Mouse (Mus musculus) T-helper 2 cell (primary cell): ENCODE measurements at regions not wholly inside any gene's neighbourhood (a gene's known extent, or its start where the extent isn't known, plus 50 kb on each side); places are given as distances from the start of the nearest gene placed in this dataset.
"Not testable (repeated sequence)": the region's sequence is repeated elsewhere in the genome, so short reads cannot be mapped to it uniquely, and the experiment has no call there.

Experiments
- in situ Hi-C: fragments of 300-600 bp; cut with MboI, MseI; formaldehyde crosslinking; loops from one replicate; pipeline ENCODE4 v1.15.1; 2025; ENCODE audit warnings: high pct_unique_total_duplicates

DNA sequence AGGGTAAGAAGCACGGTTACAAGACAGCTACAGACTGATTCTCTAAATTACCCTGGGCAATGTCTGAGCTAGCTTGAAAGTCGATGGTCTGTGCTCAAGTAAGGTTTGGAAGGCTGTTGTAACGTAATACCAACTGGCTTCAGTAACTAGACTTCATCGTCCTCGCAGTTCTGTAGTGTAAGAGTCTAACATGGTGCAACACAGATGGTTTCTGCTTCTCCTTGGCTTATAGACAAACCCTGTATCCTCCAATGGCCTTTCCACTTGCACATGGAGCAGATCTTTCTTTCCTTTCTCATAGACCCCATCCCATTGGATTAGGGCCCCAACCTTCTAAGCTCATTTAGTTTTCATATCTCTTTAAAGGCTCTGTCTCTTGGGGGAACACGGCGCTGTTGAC lies 160.7 kb downstream of the Enc1 start:
- in situ Hi-C loops = no loop called here

DNA sequence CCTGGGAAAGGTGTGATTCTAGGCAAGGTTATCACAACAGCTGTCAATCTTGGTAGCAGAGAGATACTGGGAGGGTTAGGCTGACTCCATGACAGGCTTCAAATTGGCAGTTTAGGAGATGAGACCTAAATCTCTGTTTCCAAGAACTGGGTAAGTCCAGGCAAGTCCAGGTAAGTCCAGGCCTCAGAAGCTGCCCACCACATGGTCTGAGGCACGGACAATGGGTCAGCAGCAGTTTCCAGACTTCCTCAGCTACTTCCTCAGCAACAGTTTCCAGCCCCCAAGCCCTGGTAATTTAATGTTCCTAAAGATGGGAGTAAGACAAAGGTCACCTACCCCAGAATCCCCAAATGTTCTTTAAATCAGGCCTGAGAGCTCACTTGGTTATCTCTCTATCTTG lies 157.1 kb downstream of the Enc1 start:
- in situ Hi-C loops = no loop called here

DNA sequence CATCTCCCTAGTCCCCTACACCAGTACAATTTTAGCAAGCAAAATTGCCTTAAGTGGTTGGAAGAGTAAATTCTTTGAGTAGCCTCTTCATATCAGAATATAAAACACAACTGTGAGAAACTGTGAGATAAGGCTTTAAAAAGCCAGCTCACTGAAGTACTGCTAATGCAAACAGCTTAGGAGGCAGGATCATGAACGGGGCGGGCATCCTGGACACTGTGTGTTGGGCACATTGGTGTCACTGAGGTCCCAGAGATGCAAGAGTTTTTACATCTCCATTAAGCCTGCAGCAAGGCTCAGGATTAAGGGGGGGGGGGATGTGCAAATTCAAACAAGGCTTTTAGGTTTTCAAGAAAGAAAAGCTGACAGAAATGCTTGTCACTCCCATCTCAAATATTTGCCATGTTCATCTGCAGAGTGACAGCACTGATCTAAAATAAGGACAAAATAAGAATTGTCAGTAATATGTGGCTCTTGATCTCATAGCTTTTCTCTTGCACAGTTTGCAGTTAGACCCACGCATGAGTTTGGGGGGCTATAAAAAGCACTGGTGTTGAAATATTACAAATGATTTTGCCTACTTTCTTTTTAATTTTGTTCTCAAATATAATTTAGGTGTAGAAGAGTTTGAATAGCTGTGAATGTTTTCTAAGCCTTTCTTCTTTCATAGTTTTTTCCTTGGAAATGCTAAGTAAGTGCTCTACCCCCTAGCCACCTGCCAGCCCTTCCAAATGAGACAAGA lies 156.2 kb downstream of the Enc1 start:
- in situ Hi-C loops = no loop called here

DNA sequence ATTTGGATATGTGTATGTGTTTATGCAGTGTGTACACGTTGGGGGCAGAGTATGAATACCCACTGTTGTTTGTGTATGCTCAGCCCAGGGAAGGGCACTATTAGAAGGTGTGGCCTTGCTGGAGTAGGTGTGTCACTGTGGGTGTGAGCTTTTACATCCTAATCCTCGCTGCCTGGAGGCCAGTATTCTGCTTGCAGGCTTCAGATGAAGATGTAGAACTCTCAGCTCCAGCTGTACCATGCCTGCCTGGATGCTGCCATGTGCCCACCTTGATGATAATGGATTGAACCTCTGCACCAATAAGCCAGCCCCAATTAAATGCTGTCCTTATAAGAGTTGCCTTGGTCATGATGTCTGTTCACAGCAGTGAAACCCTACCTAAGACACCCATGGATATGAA lies 155.4 kb downstream of the Enc1 start:
- in situ Hi-C loops = not testable (repeated sequence)

DNA sequence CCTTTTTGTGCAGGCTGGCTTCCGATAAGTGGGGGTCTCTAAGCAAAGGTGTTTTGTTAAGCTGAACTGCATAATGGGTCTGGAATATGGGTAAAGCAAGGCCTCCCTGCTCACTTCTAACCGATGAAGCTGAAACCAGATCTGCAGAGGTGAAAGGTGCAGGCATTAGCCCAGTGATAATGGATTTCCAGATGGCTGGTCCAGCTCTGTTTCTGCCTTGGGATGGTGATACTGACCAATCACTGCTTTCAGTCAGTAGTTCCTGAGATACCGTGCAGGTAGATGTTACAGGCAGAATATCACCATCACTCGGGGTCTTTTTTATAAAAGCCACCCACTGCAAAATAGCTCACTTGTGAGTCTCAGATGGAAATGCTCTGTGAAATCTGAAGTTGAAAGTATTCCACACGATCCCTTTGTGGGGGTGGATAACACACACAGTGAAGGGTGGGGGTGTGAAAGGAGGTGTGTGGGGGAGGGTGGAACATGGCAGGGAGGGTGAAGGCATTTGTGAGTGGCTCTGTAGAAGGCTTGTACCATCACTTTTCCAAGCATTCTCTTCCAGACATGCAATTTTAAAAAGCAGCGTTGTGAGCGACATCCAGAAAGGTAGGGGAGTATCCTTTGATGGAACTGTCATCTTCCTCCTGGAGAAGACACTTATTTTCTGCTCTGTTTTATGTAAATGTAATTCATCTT lies 154.0 kb downstream of the Enc1 start:
- in situ Hi-C loops = no loop called here

DNA sequence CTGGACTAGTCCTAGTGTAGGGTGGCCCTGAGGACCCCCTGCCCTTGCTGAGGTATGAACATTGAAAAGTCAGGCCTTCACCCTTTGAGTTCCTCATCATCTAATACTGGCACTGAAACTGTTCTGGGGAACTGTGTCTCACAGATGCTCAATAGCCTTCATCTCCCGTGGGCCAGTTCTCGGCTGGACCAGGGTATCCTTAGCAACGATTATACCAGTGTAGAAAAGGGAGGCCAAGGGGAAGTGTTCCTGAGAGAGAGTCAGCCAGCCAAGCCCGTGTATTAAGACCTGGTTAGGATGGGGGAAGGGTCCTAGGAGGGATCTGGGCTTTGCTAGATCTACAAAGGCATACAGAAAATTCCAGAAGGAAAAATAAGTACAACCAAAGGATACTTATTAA lies 153.2 kb downstream of the Enc1 start:
- in situ Hi-C loops = no loop called here

DNA sequence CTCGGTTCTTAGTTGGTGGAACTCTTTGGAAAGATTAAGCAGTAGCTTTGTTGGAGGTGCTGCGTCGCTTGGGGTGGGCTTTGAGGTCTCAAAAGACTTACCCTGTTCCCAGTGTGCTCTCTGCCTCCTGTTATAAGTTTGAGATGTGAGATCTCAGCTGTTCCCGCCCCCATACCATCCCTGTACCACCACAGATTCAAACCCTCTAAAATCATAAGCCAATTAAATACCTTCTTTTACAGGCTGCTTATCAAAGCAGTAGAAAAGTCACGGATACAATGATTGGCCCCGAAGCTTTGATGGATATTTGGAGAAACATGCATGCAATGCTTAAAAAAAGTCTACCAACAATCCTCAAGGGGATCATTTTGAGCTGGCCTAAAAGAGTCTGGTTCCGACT lies 152.6 kb downstream of the Enc1 start:
- in situ Hi-C loops = no loop called here

DNA sequence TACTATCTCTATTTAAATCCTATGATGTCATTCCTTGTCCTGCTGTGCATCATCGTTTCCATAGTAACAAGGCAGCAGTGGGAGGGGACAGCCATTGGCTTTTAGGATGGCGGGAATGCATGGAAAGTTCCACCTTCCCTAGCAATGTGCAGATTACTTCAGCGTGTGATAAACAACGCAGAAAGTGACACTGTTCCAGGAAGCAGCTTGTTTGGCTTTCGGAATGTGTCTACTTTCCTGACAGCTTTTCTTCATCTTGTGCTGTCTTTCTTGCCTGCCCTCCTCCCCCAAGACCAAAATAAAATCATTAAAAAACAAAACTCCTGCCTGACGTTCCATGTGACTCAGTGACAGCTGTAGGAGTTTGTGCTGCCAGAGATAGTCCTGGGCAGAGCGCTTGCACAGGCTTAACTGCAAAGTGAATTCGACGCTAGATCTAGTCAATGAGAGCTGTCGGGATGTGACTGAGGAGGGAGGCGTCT lies 149.6 kb downstream of the Enc1 start:
- in situ Hi-C loops = no loop called here

DNA sequence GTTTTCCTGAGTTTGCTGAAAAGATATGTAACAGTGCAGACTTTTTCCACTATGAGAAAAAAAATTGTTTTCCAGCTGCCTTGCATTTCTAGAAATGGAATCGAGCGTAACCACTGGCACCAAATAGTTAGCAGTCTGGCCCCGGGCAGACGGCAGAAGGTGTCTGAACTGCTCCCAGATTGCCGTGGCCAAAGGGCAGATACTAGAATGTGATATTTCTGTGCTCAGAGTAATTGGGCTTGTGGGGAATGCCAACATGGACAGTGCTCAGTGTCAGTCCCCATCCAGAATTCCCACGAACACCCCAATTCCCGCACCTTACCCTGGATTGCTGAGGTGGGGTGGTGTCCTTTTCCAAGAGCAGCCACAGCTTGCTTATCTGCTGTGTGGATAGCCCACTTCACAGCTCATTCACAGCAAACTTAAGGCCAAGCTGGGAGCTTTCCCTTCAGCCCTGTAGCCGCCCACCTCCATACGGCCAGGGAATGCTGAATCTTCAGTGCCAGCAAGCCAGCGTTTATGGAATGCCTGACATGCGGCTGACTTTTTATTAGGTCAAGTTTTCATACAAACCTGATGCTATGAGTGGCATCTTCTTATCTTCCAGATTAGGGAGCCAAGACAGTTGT lies 148.1 kb downstream of the Enc1 start:
- in situ Hi-C loops = no loop called here

DNA sequence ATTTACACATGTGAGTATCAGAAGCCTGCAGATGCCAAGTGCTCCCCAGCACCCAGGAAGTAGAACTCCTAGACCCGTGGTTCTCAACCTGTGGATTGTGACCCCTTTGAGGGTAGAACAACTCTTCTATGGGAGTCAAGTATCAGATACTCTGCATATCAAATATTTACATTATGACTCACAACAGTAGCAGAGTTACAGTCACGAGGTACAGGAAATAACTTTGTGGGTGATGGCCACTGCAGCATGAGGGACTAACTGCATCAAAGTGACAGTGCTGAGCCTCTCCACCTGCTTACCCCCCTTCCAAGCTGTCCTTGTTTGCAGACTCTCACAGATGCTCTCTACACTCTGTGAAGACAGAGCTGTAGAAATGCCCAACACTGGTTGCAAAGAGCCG lies 145.6 kb downstream of the Enc1 start:
- in situ Hi-C loops = no loop called here

DNA sequence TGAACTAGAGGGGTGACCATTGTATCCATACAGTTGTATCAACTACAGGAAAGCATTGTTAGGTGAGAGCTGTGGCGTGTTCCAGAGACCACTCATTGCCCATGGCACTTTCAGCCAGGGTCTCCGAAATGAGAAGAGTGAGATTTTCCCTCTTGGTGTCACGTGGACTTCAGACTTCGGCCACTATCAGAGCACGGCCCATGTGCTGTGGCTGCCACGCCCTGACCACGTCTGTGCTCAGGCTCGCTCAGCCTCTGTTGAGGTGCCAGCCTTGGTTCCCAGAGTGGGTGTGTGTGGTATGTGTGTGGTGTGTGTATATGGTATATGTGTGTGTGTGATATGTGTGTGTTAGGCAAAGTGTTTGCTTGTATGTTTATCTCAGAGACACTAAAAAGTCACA lies 144.6 kb downstream of the Enc1 start:
- in situ Hi-C loops = no loop called here

DNA sequence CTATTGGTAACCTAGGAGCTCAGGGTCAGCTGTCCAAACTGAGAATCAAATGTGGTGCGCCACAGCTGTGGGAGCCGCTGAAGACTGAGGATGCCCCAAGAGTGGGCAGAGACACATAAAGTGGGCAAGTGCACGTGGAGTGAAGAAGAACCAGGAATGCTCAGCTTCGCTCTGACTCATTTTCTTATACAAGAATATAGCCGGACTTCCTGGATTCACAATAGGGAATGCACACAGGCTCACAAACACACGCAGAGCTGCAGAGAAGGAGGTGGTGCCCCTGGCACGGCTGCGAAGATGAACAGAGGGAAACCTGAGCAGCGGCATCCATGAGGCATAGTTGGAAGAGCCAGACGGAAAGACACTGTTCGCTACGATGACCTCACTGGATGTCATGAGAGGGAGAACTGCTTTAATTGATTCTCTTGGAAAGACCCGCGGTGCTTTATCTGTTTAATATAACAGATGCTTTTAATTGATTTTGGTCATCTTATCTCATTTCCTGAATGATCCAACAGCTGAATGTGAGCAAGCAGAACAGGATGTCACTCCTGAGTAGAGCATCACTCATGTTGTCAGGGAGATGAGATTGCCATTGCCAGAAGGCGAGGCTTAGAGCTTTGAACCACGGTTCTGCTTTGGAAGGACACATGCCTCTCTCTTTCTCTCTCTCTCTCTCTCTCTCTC lies 143.3 kb downstream of the Enc1 start:
- in situ Hi-C loops = no loop called here

DNA sequence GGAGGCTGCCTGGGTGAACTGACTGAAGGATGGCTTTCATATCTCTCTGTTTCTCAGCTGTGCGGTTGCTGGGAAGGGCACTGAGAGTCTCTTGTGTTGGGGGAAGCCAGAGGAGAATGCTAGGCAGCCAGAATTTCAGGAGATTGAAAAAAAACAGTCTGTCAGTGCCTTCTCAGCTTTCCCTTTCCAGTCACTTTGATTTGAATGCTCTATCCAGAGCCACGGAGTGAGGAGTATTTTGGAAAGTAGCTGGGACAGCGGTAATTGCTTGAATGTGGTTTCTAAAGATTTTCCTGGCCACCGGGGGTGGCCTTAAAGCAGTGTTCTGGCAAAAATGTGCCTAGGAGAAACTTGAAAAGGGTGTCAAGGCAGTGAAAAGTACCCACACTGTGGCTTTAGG lies 142.4 kb downstream of the Enc1 start:
- in situ Hi-C loops = no loop called here

DNA sequence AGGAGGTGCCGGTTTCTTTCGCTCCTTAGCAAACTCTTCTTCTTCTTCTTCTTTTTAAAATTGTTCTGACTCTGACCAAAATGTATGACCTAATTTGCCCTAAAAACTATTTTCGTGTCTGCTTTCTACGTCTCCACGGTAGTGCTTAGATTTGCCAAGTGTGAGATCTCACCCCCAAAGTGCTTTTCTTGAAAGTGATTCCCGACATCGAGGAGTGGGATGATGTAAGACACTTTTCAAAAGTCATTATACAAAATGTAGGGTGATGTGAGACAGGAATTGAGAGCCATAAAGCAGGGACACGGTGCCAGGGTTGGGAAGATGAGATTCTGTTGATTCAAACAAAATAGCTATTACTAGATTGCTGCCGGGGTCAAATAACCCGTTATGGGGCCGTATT lies 139.5 kb downstream of the Enc1 start:
- in situ Hi-C loops = no loop called here

DNA sequence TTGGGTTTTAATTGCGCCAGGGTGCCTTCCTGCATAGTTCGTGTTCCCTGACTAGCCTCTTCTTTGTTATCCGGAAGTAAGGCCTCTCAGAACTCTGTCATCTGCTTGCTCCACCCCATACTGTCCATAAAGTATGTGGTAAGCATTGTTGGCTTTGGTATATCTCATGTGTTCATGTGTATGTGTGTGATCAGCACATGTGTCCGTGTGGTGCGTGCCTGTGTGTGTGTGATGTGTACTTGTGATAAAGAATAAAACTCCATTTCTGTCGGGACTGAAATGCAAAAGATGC lies 135.3 kb downstream of the Enc1 start:
- in situ Hi-C loops = no loop called here

DNA sequence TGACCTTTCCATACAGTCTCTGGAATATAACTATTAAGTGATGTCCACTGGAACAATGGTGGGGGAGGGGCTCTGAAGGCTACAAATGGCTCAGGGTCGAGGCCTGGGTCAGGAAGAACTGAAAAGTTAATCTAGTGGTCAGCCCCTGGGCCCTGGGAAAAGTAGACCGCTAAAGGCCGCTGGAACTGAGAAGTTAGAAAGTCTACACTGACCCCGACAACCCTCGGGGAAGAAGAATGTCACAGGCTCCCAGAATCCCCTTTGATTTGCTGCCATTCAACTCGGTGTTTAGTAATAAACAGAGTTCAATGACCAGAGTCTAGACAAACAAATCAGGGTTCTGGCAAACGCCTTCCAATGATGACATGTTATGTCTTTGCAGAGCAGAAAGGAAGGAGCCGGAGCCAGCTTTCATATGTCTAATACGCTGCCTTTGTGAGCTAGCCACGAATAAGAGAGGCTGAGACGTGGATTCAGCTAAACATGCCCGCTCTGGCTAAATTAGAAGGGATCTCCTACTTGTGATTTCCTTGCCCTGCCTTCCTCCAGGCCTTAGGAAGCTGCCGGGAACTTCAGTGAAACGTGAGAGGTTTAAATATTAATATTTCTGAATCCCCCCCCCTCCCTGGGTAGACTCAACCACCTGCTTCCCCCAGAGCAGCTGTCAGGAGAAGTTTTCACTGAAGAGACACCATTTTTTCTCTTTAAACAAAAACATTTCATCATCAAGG lies 134.8 kb downstream of the Enc1 start:
- in situ Hi-C loops = no loop called here

DNA sequence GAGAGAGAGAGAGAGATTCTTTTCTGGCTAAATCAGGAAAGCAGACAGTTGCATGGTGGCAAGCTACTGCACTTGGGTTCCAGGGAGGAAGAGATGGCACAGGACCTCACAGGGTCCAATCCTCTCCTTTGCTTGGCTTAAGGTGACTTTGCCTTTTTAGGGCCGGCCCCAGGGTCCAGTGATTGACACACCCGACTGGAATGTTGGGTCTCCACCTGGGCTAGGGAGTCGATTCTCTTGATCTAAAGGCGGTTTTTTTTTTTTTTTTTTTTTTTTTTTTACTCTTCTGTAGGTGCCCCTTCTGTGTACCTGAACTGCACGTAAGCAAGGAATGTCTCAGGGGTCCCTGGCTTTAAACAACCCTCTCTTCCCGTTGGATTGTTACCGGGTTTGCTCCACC lies 131.4 kb downstream of the Enc1 start:
- in situ Hi-C loops = no loop called here

DNA sequence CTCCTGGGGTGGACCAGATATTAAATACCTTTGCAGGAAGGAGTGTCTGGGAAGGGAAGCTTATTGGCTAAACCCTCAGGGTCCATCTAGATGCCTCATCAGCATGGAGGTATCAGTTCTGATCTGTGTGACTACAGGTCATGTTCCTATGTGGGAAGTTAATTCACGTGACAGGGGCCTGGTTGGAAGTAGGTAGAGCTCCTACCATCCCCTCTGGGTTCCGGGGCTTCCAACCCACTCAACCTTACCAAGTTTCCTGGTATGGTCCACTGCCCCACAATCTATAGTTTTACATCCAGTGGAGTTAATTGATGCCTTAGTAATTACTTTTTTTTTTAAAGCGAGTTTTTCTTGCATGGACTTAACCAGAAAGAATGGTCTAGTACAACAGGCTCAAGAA lies 130.3 kb downstream of the Enc1 start:
- in situ Hi-C loops = no loop called here

DNA sequence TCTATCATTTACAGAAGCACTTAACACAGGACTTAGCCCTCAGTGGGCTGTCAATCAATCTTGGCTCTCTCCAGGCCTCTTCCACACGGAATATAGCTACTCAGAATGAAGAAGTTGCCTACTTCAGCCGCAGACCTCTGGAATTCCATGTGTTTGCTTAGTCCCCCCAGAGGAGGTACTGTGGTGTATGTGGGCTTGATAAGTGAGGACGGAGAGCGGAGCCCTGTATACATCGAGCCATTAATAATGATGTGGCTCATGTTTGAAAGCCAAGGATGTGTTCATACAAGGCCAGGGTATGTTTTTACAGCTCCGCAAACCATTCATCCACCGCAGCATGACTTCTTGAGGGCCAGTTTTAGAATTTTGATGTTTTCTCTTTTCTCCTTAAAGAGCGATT lies 125.8 kb downstream of the Enc1 start:
- in situ Hi-C loops = no loop called here

DNA sequence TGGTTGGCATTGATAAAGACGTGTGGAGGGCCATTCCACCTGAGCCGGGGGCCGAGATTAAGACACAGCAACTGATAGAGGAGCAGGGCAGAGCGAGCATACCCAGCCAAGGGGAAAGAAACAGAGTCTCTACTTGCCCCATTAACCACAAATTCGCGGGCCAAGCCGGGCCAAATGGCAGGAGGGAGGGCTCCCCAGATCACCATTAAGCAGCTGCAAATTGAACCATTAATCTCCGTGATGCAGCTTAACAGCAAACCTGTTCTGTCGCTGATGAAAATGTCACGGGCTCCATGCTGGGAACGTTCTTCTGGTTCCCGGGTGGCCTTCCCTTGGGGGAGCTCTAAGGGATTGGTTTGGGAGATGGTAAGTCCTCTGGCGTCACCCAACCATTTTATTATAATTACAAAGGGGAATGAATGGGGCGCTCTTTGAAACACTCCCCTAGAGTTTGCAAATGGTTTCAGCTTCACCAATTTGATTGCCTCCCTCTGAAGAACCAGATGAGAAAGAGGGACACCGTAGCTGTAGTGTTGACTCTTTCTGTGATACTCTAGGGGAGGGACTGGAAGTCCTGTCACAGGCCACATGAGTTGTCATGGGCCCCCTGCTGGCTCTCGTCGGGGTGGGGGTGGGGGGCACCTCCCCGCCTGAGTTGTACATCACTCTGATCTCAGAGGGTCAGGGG lies 124.8 kb downstream of the Enc1 start:
- in situ Hi-C loops = no loop called here

DNA sequence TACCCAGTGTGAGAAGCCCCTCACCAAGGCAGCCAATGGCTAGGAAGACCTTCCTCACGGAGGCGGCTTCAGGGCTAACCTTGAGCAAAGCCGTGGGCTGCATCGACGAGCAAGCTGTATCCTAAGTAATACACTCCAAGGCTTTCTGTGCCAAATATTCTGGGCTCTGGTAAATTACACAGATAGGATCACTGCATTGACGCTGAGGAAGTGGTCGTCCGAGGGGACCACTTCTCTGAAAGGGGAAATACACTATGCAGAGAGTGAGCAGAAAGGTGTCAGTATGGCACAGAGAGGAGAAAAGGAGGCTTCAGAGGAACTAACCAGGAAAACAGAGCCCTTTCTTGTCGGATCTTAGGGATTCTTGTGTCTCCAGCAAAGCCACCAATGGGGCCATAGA lies 124.1 kb downstream of the Enc1 start:
- in situ Hi-C loops = no loop called here
